Mouse (Mus musculus) thymus, postnatal 4 days (tissue): ENCODE measurements around the gene Cass4.
A peak's percentile ranks its signal among the peaks of the same experiment; 100 is the strongest.

ENCODE experiments used
- DNase-seq: peaks from one replicate; pipeline ENCODE4 v3.0.0; 2021

Cass4 gene

GRCm38 (mm10) chr2:172445617-172446016, 52.0 kb downstream of the Cass4 start:
- no peak for DNase-seq

DNA sequence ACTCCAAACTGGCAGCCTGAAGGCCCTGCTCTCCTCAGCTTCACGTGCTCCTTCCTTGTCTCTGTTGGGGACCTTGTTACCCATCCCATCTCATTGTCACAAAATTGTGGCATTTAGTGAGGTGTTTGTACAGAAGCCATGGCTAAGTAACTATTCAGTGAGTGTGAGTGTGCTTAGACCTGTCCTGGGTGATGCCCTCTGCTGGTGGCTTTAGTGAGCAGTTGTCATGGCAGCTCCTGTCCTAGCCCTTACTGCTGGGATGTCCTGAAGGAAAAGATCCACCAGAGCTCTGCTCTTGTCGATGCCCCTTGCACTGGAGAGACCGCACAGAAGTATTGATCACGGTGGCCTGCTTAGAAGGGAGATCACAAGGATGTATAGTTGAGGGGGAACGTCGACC, 53.7 kb downstream of the Cass4 start:
- peak; percentile 74 for DNase-seq

- no peak for DNase-seq
These were observed 54.7 kb downstream of the Cass4 start for GRCm38 (mm10) chr2:172448329-172448728.

DNA sequence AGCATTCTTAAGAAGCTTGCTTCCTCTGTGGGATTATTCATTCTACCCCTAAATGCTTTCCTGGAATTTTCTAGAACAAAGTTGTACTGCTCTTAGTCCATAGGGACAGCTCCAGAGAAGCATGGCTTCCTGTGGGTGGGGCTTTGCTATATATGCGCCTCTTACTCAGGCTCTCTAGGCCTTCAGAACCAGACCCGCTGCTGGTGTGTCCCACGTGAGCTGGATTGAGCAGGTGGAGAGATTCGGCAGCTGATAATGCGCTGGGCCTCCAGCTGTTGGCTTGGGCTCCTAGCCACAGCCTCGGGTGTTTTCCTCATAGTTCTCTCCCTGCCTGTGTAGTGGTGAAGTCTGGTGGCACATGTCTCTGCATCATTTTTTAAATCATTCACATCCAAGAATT, 57.0 kb downstream of the Cass4 start:
- DNase-seq, result peak; percentile 49

- DNase-seq, result no peak
These were observed 58.4 kb downstream of the Cass4 start for GRCm38 (mm10) chr2:172452031-172452430.

- DNase-seq, result no peak
These were observed 58.9 kb downstream of the Cass4 start for GRCm38 (mm10) chr2:172452458-172452857.

DNA sequence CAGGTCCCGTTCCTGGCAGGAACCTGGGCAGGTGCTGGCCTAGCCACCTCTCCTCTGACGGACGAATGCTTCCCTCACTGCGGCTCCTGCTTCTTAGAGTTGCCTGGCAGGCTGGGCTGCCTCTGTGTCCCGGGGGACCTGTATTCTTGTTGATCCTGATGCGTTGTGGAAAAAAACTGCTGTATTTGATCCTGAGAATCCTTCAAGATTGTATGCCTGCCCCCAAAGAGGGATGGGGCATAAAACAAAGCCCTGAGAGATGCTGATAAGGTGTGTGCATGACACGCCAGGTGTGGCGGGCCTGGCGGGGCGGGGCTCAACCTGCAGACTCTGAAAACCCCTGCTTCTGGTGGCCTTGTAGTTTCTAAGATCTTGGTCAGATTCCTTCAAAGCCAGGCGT, 64.9 kb downstream of the Cass4 start, which contains the start of gene Gcnt7:
Gene Gcnt7, minus strand, starts transcription at position 101 of the 400 bp plus-strand sequence.
- DNase-seq, result no peak

GRCm38 (mm10) chr2:172460647-172461046, 67.1 kb downstream of the Cass4 start:
- DNase-seq, result no peak

- no peak for DNase-seq
These were observed 69.2 kb downstream of the Cass4 start for GRCm38 (mm10) chr2:172462813-172463212.

DNA sequence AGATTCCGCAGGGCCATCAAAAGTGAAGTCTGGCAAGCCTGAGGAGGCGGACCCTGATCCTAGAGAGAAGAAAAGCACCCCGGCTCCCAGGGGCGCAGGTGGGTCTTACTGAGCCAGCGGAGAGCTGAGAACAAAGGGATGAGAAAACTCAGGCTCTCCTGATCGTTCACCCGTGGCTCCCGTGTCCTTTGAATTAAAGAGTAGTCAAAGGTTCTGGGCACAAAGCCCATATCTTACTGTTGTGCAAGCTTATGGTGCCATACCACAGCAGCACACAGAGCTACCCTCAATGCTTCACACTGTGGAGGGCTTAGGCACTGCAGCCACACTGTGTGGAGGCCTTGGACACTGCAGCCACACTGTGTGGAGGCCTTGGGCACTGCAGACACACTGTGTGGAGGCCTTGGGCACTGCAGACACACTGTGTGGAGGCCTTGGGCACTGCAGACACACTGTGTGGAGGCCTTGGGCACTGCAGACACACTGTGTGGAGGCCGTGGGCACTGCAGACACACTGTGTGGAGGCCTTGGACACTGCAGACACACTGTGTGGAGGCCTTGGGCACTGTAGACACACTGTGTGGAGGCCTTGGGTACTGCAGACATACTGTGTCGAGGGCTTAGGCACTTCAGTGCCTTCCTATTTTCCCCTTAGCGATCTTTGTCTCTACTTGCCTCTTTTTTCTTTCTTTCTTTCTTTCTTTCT, 73.0 kb downstream of the Cass4 start:
- DNase-seq, result no peak

DNA sequence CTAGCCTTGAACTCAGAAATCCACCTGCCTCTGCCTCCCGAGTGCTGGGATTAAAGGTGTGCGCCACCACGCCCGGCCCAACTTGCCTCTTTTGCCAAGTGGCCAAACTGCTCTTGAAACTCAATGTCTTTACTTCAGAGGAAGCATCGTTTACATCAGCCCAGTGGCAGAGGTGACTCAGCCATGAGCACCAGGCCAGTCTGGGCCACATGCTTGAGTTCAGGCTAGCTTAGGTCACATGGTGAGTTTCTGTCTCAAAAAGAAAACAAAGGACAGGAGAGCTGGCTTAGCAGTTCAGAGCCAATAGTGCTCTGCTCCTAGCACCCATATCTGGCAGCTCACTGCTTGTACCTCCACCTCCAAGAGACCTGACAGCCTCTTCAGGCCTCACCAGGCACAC, 73.6 kb downstream of the Cass4 start:
- no peak for DNase-seq

DNA sequence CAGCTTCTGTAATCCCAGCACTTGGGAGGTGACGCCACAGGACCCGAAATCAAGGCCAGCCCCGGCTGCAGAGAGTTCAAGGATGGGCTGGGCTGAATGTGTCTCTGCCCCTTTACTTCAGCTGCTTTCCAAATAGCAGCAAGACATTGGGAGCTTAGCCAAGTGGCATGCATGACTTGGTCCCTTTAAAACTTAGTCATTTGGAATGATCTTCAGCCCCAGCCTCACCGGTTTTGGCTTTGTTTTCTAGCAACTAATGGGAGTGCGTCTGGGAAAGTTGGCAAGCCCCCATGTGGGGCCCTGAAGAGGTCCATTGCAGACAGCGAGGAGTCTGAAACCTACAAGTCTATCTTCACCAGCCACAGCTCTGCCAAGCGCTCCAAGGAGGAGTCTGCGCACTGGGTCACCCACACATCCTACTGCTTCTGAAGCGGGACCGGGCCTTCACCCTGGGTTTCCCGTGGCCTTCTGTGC, 74.8 kb downstream of the Cass4 start:
- DNase-seq, result no peak

- no peak for DNase-seq
These were observed 78.7 kb downstream of the Cass4 start, which contains the start of gene Fam209 for GRCm38 (mm10) chr2:172472318-172472717. Fam209 (plus strand) TSS chr2:172472520.

DNA sequence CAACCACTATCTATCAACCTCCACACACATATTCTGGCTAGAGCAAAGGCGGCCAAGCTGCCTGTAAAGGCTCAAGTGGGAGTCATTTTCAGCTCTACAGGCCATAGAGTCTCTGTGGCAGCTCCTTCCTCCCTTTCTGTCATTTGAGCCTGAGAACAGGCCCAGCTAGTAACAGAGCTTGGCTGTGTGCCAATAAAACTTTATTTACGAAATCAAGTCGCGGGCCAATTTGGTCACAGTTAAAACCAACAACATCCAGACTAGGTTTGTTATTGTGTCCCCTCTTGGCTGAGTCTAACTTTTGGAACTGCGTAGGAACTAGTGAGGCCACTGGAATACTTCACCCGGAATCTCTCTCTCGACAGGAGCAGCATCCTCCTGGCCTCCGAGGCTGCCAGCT, 80.0 kb downstream of the Cass4 start:
- DNase-seq, result no peak

- DNase-seq, result peak; percentile 87
These were observed 81.4 kb downstream of the Cass4 start for GRCm38 (mm10) chr2:172474970-172475369.

DNA sequence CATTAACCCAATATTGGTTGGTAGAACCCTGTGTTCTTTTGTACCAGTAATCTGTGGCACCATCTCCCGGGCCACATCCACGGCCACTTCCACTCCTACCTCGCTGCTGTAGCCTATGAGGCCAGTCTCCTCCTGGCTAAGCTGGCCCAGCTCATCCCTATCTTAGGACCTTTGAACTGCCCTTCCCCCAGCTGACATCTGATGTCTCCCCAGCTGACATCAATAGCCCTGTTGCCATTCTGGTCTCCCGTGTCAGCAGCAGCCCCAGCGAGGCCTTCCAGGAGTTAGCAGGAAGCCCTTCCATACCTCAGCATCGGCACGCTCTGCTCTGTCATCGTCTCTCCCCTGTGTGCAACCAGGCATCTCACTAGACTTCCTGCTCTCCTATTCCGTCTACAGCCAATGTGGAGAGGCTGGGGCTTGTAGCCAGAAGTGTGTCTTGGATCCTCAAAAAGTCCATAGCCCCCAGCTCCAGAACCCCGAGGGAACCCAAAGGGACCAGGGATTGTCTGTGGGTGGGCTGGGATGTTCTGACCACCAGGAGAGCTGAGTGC, 83.2 kb downstream of the Cass4 start:
- DNase-seq, result no peak

- DNase-seq, result no peak
These were observed 83.8 kb downstream of the Cass4 start for GRCm38 (mm10) chr2:172477350-172477749.

- DNase-seq, result peak; percentile 45
These were observed 84.3 kb downstream of the Cass4 start for GRCm38 (mm10) chr2:172477860-172478259.

- peak; percentile 56 for DNase-seq
These were observed 86.7 kb downstream of the Cass4 start for GRCm38 (mm10) chr2:172480296-172480695.

- peak; percentile 52 for DNase-seq
These were observed 88.2 kb downstream of the Cass4 start for GRCm38 (mm10) chr2:172481654-172482385.
